Mouse (Mus musculus) ES-E14 (cell line): Measurements from ENCODE around the gene Nsmce1. TPM values are rescaled to one million over a fixed set of nuclear protein-coding genes. Genes with fewer than 3 reads are reported as not detected.
A peak's percentile ranks its signal among the peaks of the same experiment; 100 is the strongest.

Source experiments
- DNase-seq: peaks from one replicate; pipeline ENCODE4 v3.0.0-alpha.2; 2013; ENCODE audit warnings: low read depth, low spot score
- H3K27ac ChIP-seq: 2 replicates; pipeline ENCODE4 v1.5.1; 2012; ENCODE audit warnings: low read depth, mild to moderate bottlenecking, low read length, moderate library complexity, mixed read lengths; ENCODE audit not compliant: poor library complexity, insufficient read depth, severe bottlenecking
- H3K36me3 ChIP-seq: 2 replicates; pipeline ENCODE4 v1.6.1; 2012; ENCODE audit warnings: mild to moderate bottlenecking, low read length, moderate library complexity, mixed read lengths; ENCODE audit not compliant: control insufficient read depth, poor library complexity, insufficient read depth, severe bottlenecking
- H3K4me1 ChIP-seq, 2 experiments: fragments of 150-350 bp in 1 of 2; sonication (generic) in 1 of 2; 2 replicates each; pipeline ENCODE4 v1.6.1; 2012; ENCODE audit warnings: low read length in 2 of 2, mild to moderate bottlenecking in 1 of 2, mixed read lengths in 1 of 2; ENCODE audit not compliant: control insufficient read depth in 2 of 2, insufficient read depth in 2 of 2, poor library complexity in 1 of 2
- H3K4me3 ChIP-seq, 2 experiments: fragments of 150-350 bp in 1 of 2; sonication (generic) in 1 of 2; 2 replicates each; pipeline ENCODE4 v1.5.1; 2012; ENCODE audit warnings: low read length in 2 of 2, low read depth in 1 of 2, mild to moderate bottlenecking in 1 of 2, mixed read lengths in 1 of 2; ENCODE audit not compliant: insufficient read depth in 1 of 2, poor library complexity in 1 of 2, severe bottlenecking in 1 of 2
- H3K9ac ChIP-seq: 2 replicates; pipeline ENCODE4 v1.6.1; 2012; ENCODE audit warnings: low read depth, mild to moderate bottlenecking, low read length, mixed read lengths; ENCODE audit not compliant: poor library complexity, insufficient read depth, severe bottlenecking
- H3K9me3 ChIP-seq: fragments of 150-350 bp; sonication (generic); 2 replicates; pipeline ENCODE4 v1.6.1; 2012; ENCODE audit warnings: low read depth, mild to moderate bottlenecking, low read length; ENCODE audit not compliant: control insufficient read depth, insufficient read depth
- CHD2 ChIP-seq: IDR thresholded peaks from 2 replicates; pipeline ENCODE4 v1.6.1; 2014; ENCODE audit warnings: mild to moderate bottlenecking, low read depth, low read length, inconsistent platforms
- HCFC1 ChIP-seq: IDR thresholded peaks from 2 replicates; pipeline ENCODE4 v1.6.1; 2012; ENCODE audit warnings: low read length, inconsistent platforms, borderline replicate concordance; ENCODE audit not compliant: insufficient read depth
- MAFK ChIP-seq: IDR thresholded peaks from 2 replicates; pipeline ENCODE4 v1.6.1; 2014; ENCODE audit warnings: mild to moderate bottlenecking, low read depth, low read length, inconsistent platforms; ENCODE audit not compliant: insufficient read depth
- ZC3H11A ChIP-seq: IDR thresholded peaks from 2 replicates; pipeline ENCODE4 v1.6.1; 2012; ENCODE audit warnings: low read depth, mild to moderate bottlenecking, inconsistent platforms, low read length, borderline replicate concordance
- ZNF384 ChIP-seq: IDR thresholded peaks from 2 replicates; pipeline ENCODE4 v1.6.1; 2012; ENCODE audit warnings: low read depth, low read length, inconsistent platforms
- in situ Hi-C, 2 experiments: fragments of 600-800 bp; cut with MboI; formaldehyde crosslinking; loops; one replicate each; pipeline ENCODE4 v1.15.1; 2025; ENCODE audit warnings: low sequenced_read_pairs in 2 of 2, inconsistent platforms in 1 of 2; ENCODE audit not compliant: unreplicated experiment in 2 of 2
- total RNA-seq: library from RNA; depleted of rRNA; stranded (reverse); fragments of 300-350 nt; gene quantifications from 2 replicates; pipeline ENCODE4 v1.2.3, GENCODE M21; 2012

Nsmce1 gene
- total RNA-seq, 1 experiment = 62.5 TPM

DNA sequence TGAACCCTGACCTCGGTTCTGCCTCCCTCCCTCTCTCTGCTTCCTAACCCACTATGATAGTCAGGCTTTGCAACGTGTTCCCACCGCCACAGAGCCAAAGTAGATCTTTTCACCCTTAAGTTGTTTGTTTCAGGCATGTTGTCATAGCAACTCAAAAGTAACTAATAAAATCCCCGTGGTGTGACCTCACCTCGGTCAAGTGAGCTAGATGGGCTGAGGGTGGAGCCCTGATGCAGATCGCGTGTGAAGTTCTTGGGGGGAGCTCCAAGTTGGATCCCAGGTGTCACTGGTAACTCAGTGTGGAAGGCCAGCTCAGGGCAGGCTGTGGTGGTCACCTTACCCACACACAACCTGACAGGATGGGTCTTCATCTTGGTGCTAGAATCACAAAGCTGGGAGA, 63.0 kb downstream of the Nsmce1 start:
- no peak overlapping the region for H3K27ac ChIP-seq
- H3K4me3 ChIP-seq = no peak overlapping the region
- in situ Hi-C loops = no loop called here
- H3K36me3 ChIP-seq = no peaks in the 10 kb centered on the region
- H3K9me3 ChIP-seq = no peaks in the 10 kb centered on the region
- H3K9ac ChIP-seq = no peak overlapping the region
- H3K4me1 ChIP-seq = no peaks in the 10 kb centered on the region
- no peak for TF ChIP-seq HCFC1
- TF ChIP-seq ZC3H11A = no peak
- DNase-seq = no peak

GRCm38 (mm10) chr7:125427492-125428090, 63.8 kb downstream of the Nsmce1 start:
- no peak for DNase-seq
- no peak overlapping the region for H3K27ac ChIP-seq
- no peaks in the 10 kb centered on the region for H3K4me1 ChIP-seq

DNA sequence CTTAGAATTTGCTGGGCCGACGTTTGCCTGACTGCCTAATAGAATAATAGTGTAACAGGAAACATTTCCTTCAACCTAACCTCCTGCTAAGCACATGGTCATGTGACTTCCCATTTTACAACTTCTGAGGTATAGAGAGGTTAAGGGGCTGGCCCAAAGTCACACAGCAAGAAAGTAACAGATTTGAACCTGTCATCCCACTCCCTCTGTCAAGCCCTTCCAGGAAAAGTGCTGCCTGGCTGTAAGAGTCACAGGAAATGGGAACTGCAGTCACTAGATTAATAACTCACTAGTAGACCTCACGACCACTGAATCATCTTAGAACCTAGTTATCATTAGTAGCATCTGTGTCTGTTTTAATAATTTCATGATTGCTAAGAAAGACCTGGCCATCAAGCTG, 68.3 kb downstream of the Nsmce1 start:
- Histone ChIP-seq H3K27ac (no peak overlapping the region), H3K9ac (no peak overlapping the region), H3K4me3 (no peak overlapping the region), H3K4me1 (peaks cover 3 to 8% of the 10 kb centered on the region in 2 experiments), H3K9me3 (no peaks in the 10 kb centered on the region), H3K36me3 (no peaks in the 10 kb centered on the region)
- TF ChIP-seq CHD2 = no peak
- TF ChIP-seq ZC3H11A = no peak
- TF ChIP-seq ZNF384 = no peak
- no peak for TF ChIP-seq HCFC1
- no peak for TF ChIP-seq MAFK
- in situ Hi-C loops = no loop called here
- no peak for DNase-seq

More at GRCm38 (mm10) chr7:125427492-125428090, 63.8 kb downstream of the Nsmce1 start:
- Histone ChIP-seq H3K36me3 (no peaks in the 10 kb centered on the region), H3K9me3 (no peaks in the 10 kb centered on the region), H3K4me3 (no peak overlapping the region), H3K9ac (no peak overlapping the region)
- in situ Hi-C loops = no loop called here
- TF ChIP-seq ZC3H11A (no peak), HCFC1 (no peak), ZNF384 (no peak), MAFK (no peak), CHD2 (no peak)

- Histone ChIP-seq H3K36me3 (no peaks in the 10 kb centered on the region), H3K27ac (no peak overlapping the region), H3K9me3 (no peaks in the 10 kb centered on the region), H3K4me3 (no peak overlapping the region), H3K9ac (no peak overlapping the region), H3K4me1 (peaks cover 3 to 11% of the 10 kb centered on the region in 2 experiments)
- TF ChIP-seq ZNF384 = no peak
- no peak for TF ChIP-seq MAFK
- TF ChIP-seq CHD2 = no peak
- TF ChIP-seq HCFC1 = no peak
- no peak for TF ChIP-seq ZC3H11A
- no peak for DNase-seq
- in situ Hi-C loops = no loop called here
Measured at GRCm38 (mm10) chr7:125421911-125422310, 69.5 kb downstream of the Nsmce1 start.

- in situ Hi-C loops = no loop called here
- Histone ChIP-seq H3K27ac (no peak overlapping the region), H3K9me3 (no peaks in the 10 kb centered on the region), H3K36me3 (no peaks in the 10 kb centered on the region), H3K9ac (no peak overlapping the region), H3K4me3 (no peak overlapping the region), H3K4me1 (peaks cover 7 to 13% of the 10 kb centered on the region in 2 experiments)
- DNase-seq = peak; percentile 55
- TF ChIP-seq CHD2 (no peak), ZC3H11A (0 out of 2 replicates have a peak, but pooled peaks have one; percentile 22)
Measured at GRCm38 (mm10) chr7:125420190-125420589, 71.2 kb downstream of the Nsmce1 start.
